Mouse (Mus musculus) adrenal gland, adult 8-10 months (tissue): ENCODE results near the gene Usp16. TPM values are rescaled to one million over a fixed set of nuclear protein-coding genes. Genes with fewer than 3 reads are reported as not detected.
"Not testable (repeated sequence)": the region's sequence is repeated elsewhere in the genome, so short reads cannot be mapped to it uniquely, and the experiment has no call there.

Experiments used
- DNase-seq: peaks from one replicate; pipeline ENCODE4 v3.0.0; 2022
- total RNA-seq, 4 experiments: library from RNA; stranded (reverse); gene quantifications; 2 replicates each; pipeline ENCODE4 v1.2.4; 2022

Usp16 gene
- total RNA-seq, 4 experiments from 2014 or later = 64.2 to 72.5 (median 68.0) TPM

DNA sequence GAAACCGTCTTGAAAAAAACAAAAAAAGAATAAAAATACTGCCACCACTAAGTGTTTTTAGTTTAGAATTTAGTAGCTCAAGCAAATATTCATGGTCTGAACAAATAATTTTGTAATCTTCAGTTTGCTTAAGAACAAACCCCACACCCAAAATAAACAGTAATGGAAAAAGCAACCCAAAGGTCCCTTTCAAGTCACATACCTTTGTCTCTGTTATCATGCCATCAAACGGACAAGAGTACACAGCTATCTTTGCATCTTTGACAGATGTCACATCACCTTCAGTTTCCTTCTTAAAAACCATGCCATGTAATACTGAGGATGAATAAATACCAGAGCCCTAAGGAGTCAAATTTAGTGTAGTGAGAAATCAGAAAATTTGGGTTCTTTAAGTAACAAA is 34.1 kb downstream of the Usp16 start:
- DNase-seq = no peak

- DNase-seq = not testable (repeated sequence)
Observed at GRCm38 (mm10) chr16:87492191-87492792, 37.8 kb downstream of the Usp16 start.

- peak; percentile 13 for DNase-seq
Observed at GRCm38 (mm10) chr16:87494955-87495655, 40.6 kb downstream of the Usp16 start.

DNA sequence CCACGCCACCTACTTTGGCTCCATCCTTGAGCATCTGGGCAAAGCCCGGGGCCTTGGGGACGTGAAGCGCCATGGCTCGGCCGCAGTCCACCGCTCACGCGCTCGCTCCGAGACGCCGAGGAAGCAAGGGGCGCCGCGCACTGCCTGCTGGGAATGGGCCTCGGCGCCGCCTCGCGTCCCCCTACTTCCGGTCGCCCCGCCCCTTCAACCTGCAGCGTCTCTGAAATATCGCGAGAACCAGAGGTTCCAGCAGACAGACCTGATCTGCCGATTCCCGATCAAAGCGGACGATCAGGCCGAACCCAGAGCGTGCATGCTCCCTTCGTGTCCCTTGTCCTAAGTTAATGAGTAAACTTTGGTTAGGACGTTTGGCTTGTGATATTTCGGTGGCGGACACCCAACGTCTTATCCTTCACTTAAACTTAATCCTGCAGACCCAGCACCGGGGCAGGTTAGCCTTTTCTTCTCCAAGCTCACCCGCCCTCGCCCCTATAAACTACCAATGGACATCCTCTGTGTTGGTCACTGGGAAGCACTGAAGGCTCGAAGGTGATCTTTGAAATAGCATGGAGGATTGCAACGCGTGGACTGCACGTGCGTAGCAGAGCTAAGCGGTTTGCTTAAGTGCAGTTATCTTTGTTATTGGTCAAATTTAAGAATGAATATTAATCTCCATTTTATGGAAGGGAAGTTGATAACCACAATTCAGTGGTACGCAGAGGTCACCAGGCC is 41.4 kb downstream of the Usp16 start, which contains the start of gene Cct8:
Gene Cct8 (minus strand): TSS at position 158 of the 732 bp plus-strand sequence.
- DNase-seq = peak; percentile 94

DNA sequence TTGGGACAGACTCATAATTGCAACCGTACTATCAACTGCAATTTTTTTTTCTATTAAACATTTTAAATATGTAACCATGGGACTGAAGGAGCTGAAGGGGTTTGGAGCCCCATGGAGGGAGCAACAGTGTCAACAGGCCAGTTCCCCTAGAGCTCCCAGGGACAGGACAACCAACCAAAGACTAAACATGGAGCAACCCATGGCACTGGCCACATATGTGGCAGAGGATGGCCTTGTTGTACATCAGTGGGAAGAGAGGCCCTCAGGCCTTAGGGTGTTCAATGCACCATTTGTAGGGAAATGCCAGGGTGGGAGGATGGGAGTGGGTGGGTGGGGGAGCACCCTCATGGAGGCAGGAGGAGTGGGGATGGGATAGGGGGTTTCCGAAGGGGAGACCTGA is 42.2 kb downstream of the Usp16 start:
- DNase-seq = no peak

GRCm38 (mm10) chr16:87497171-87497570 is 42.7 kb downstream of the Usp16 start:
- DNase-seq = no peak

GRCm38 (mm10) chr16:87499556-87499955 is 45.1 kb downstream of the Usp16 start:
- DNase-seq = no peak

- DNase-seq = no peak
Observed at GRCm38 (mm10) chr16:87501304-87502078, 47.0 kb downstream of the Usp16 start.

- no peak for DNase-seq
Observed at GRCm38 (mm10) chr16:87511706-87512105, 57.2 kb downstream of the Usp16 start.

DNA sequence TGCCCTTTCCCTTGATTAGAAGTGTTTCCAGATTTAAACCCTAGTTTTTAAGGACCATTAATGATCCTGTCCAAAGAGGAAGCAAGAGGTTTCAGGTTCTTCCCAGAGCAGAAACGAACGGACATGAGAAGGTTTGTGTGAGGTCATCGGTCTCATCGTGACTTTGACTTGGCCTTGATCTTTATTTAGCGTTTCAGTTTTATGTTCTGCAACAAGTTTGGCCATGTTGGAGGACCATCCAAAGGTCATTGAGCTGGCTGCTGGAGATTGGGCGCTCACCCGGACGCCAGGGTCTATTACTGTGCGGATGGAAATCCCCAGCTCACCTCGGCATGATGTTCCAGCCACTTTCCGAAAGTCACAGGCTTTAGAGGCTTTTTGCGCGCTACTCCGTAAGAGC is 57.8 kb downstream of the Usp16 start:
- DNase-seq = no peak

GRCm38 (mm10) chr16:87524228-87524627 is 69.7 kb downstream of the Usp16 start:
- DNase-seq = no peak

GRCm38 (mm10) chr16:87527553-87528249 is 73.2 kb downstream of the Usp16 start:
- no peak for DNase-seq

DNA sequence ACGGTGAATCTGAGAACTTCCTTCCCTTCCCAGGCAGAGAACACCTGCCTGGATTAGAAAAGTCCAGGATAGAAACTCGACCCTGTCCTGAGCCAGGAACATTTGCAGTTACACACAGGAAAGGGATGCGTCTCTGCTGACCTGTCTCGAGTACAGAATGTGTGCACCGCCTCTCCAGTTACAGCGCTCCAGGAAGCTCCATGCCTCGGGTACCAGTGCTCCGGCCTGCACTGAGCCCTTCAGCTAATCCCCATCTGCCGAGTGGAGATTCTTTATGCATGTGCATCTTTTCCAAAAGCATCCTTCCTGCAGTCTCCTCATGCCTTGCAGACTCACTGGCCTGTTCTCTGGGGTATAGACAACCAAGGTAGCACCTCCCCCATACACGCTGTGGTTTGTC is 74.3 kb downstream of the Usp16 start:
- DNase-seq = no peak

Other genes starting within 250 kb of the Usp16 start
- 10 to 100 TPM; 22.8 to 27.8 (median 26.7) TPM for gene N6amt1, start 100.5 kb upstream of the Usp16 start, total RNA-seq
- 10 to 100 TPM; 33.7 to 41.1 (median 37.8) TPM for gene Ltn1, start 22.1 kb upstream of the Usp16 start, total RNA-seq
- 1 to 10 TPM; 6.3 to 8.1 (median 6.7) TPM for gene Rwdd2b, start 14.1 kb upstream of the Usp16 start, total RNA-seq
- gene Cct8, start 41.2 kb downstream of the Usp16 start, total RNA-seq = 100 to 1,000 TPM; 174 to 216 (median 181) TPM
- 1 to 10 TPM in 2 of 4 experiments, under 1 TPM in 2; 0.77 to 1.3 (median 1.1) TPM for gene Map3k7cl, start 98.6 kb downstream of the Usp16 start, total RNA-seq
- 10 to 100 TPM; 17.6 to 32.1 (median 19.1) TPM for gene Bach1, start 244.2 kb downstream of the Usp16 start, total RNA-seq